17 mouse cellular contexts compared by ENCODE assay signal in the genomic region with DNA sequence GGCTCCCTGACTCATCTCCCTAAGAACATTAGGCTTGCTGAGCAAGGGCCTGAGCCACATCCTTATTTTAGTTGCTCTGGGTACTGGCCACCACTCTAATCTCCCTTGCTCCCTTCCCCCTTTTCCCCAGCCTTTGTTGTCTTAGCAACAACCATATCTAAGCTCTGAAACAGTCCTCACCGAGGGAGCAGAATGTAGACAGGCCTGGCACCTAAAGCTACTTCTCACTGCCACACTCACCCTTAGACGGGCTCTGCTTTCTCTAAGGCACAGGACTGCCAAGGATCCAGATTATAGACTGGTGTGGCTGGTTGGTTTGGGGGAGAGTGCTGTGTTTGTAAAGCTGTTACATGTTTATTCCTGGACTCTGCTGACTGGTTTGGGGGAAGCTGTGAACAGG.
"Had no signal": no experiment of that assay in that cellular context is flagged by ENCODE, and none has a peak within 500 bp of the region (broad histone marks: within the 10 kb centered on the region; RNA-seq: fewer than 3 reads in every experiment).

No protein-coding gene starts in this region.

- H3K4me1 ChIP-seq: liver, embryonic 13.5 days; neural tube, embryonic 12.5 days; stomach, embryonic 15.5 days had no signal

- H3K27me3 ChIP-seq: liver, embryonic 13.5 days; neural tube, embryonic 12.5 days; stomach, embryonic 15.5 days had no signal

- H3K4me2 ChIP-seq: liver, embryonic 13.5 days; neural tube, embryonic 12.5 days; neural tube, embryonic 15.5 days; stomach, embryonic 15.5 days had no signal

- H3K9me3 ChIP-seq: liver, embryonic 13.5 days; neural tube, embryonic 12.5 days; neural tube, embryonic 15.5 days; stomach, embryonic 15.5 days had no signal

- H3K36me3 ChIP-seq: liver, embryonic 13.5 days; neural tube, embryonic 12.5 days; neural tube, embryonic 15.5 days; stomach, embryonic 15.5 days had no signal

- H3K4me3 ChIP-seq: left cerebral cortex, adult 2 months; liver, embryonic 13.5 days; neural tube, embryonic 12.5 days; neural tube, embryonic 15.5 days; stomach, embryonic 15.5 days had no signal

- H3K27ac ChIP-seq: left cerebral cortex, adult 2 months; liver, embryonic 13.5 days; neural tube, embryonic 12.5 days; neural tube, embryonic 15.5 days; stomach, embryonic 15.5 days had no signal

- H3K9ac ChIP-seq: liver, embryonic 13.5 days; neural tube, embryonic 12.5 days; neural tube, embryonic 15.5 days; stomach, embryonic 15.5 days had no signal

- DNase-seq: kidney, adult 18-20 months; kidney, adult 9 months; kidney, postnatal 10 days; kidney, postnatal 36 days; layer of hippocampus, postnatal 36 days; liver, embryonic 13.5 days; lung, adult 2 months; lung, postnatal 14 days; lung, postnatal 4 days; midbrain, embryonic 14.5 days; spleen, adult 18-20 months; thymus, adult 18-20 months; thymus, postnatal 36 days had no signal
